Mouse (Mus musculus): ENCODE data around the gene Stx5a.

Stx5a gene

DNA sequence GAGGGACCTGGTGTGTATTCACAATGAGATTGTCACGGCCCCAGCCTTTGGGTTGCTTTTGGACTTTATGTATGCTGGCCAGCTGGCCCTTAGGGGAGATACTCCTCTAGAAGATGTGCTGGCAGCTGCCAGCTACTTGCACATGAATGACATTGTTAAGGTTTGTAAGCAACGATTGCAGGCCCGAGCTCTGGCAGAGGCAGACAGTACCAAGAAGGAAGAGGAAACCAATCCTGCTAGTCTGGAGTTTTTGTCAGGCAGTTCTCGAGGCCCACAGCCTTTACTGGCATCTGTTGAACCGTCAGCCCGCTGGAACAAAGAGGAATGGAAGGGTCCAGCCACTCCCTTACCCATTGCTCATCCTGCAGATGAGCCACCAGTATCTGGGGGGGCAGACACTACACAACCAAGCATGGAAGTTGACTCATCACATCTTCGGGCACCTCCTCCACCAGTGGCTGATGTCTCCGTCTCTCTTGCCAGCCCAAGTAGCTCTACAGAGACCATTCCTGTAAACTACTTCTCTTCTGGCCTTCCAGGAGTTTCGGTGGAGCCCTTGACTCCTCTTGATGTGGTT, 62.1 kb downstream of the Stx5a start:
- DNase-seq = no peak

- no peak for DNase-seq
These were observed 62.9 kb downstream of the Stx5a start for GRCm38 (mm10) chr19:8803879-8804660.

Measured in kidney, postnatal 4 days (tissue).